Mouse (Mus musculus): ENCODE measurements at regions not wholly inside any gene's neighbourhood (a gene's known extent, or its start where the extent isn't known, plus 50 kb on each side); places are given as distances from the start of the nearest gene placed in this dataset.

DNA sequence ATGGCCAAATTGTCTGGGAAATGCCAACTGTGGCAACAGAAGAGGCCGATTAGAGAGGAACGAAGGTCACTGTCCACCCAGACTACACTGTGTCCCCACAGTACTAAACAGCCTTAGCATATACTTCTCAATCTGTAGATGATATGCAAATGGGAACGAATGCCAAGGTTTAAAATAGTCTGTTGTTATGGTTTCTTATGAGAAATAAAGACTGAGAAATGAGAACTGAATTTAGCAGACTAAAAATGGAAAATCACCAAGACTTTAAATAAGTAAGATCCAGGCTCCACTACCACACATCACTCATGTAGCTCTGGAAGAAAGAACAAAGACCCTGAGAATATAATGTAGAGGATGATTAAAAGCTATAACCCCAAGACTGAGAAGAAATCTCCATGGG lies 121.7 kb upstream of the Gcfc2 start:
- Histone ChIP-seq H3K27ac (ENCODE audit: low read depth, low read length) (no peak overlapping the region), H3K36me3 (ENCODE audit: control insufficient read depth, insufficient read depth, low read length) (no peaks in the 10 kb centered on the region), H3K4me3 (ENCODE audit: low read depth, low read length) (no peak overlapping the region), H3K27me3 (ENCODE audit: control insufficient read depth, insufficient read depth, low read length) (no peaks in the 10 kb centered on the region), H3K4me1 (replicated peaks; ENCODE audit: control insufficient read depth, insufficient read depth, low read length) (no peaks in the 10 kb centered on the region), H3K4me2 (replicated peaks; ENCODE audit: low read depth, low read length) (no peak overlapping the region), H3K9me3 (ENCODE audit: control insufficient read depth, low read length) (no peaks in the 10 kb centered on the region), H3K9ac (ENCODE audit: low read depth, low read length) (no peak overlapping the region)
- 85% methylated on average over 3 of the region's 3 CpGs for WGBS
- DNase-seq (ENCODE audit: low spot score) (no peak), ATAC-seq (ENCODE audit: low FRiP score) (no peak)

DNA sequence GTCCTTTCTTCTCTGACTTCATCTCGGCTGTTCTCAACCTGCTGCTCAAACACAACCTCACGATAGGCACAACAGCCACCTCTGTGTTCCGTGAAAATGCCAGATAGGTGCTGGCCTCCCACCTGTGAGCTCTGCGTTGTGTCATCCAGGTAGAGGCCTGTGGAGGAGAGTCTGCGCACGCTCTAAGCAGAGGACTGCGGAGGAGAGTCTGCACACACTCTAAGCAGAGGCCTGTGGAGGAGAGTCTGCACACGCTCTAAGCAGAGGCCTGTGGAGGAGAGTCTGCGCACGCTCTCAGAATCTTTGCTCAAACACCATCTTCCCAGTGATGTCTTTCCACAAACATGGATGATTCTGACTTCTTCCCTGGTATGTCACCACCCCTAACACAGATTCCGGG lies 117.5 kb upstream of the Gcfc2 start:
- no peak overlapping the region for H3K4me3 ChIP-seq (ENCODE audit: low read depth, low read length)
- ATAC-seq (ENCODE audit: low FRiP score) (peak; percentile 53; the same call in 1 of the 2 replicates), DNase-seq (ENCODE audit: low spot score) (no peak)
- no peaks in the 10 kb centered on the region for H3K36me3 ChIP-seq (ENCODE audit: control insufficient read depth, insufficient read depth, low read length)
- no peak overlapping the region for H3K4me2 ChIP-seq (replicated peaks; ENCODE audit: low read depth, low read length)
- no peak overlapping the region for H3K27ac ChIP-seq (ENCODE audit: low read depth, low read length)
- WGBS = 88% methylated on average over 11 of the region's 11 CpGs
- no peaks in the 10 kb centered on the region for H3K4me1 ChIP-seq (replicated peaks; ENCODE audit: control insufficient read depth, insufficient read depth, low read length)
- H3K9ac ChIP-seq (ENCODE audit: low read depth, low read length) = no peak overlapping the region
- H3K27me3 ChIP-seq (ENCODE audit: control insufficient read depth, insufficient read depth, low read length) = no peaks in the 10 kb centered on the region
- no peaks in the 10 kb centered on the region for H3K9me3 ChIP-seq (ENCODE audit: control insufficient read depth, low read length)

DNA sequence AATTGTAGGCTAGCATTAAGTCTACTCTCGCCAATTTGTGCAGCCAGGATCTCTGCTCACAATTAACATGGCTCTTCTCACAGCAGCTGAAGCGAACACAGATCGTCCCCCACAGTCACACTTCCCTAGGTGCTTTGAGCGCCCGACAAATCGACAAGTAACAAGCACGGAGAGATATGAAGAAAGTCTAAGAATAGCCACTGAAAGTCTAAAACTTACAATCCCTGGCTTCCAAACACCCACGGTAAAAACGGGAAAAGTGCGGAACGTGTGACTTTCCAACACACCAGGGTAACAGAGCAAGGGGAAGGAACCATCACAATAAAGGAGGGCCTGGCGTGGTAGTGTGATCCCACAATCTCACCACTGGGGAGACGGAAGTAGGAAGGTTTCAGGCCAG lies 114.8 kb upstream of the Gcfc2 start:
- 92% methylated on average over 13 of the region's 13 CpGs for WGBS
- Histone ChIP-seq H3K27me3 (ENCODE audit: control insufficient read depth, insufficient read depth, low read length) (no peaks in the 10 kb centered on the region), H3K4me2 (replicated peaks; ENCODE audit: low read depth, low read length) (no peak overlapping the region), H3K4me3 (ENCODE audit: low read depth, low read length) (no peak overlapping the region), H3K27ac (ENCODE audit: low read depth, low read length) (no peak overlapping the region), H3K9ac (ENCODE audit: low read depth, low read length) (no peak overlapping the region), H3K36me3 (ENCODE audit: control insufficient read depth, insufficient read depth, low read length) (no peaks in the 10 kb centered on the region), H3K4me1 (replicated peaks; ENCODE audit: control insufficient read depth, insufficient read depth, low read length) (no peaks in the 10 kb centered on the region), H3K9me3 (ENCODE audit: control insufficient read depth, low read length) (no peaks in the 10 kb centered on the region)
- ATAC-seq (ENCODE audit: low FRiP score) (no peak), DNase-seq (ENCODE audit: low spot score) (no peak)

DNA sequence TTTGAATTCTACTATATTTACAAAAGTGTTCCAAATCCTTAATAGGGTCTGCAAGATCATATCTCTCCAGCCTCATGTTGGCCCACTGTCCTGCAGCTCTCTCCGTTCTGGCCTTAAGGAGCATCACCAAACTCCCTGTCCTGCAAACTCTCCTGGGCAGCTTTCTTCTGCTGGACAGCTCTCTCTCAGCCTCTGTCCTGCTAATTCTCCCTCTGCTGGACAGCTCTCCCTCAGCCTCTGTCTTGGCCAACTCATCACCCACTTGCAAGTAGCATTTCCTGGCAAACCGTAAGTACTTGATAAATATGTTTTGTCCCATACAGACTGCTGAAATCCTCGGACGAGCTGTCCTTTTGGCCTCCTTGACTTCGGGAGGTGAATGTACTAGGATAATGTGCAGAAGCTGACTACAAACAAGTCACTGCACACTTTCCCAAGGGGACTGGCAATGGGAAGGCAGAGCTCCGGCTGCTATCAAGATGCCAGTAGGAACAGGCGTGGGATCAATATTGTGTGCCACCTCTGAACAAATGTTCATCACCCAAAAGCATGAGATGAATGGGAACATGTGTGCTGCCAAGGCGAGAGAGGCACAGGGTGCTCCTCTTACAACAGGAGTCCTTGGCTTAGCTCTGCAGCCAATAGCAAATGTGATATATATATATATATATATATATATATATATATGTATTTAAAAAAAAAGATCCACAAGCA lies 108.1 kb upstream of the Gcfc2 start:
- Histone ChIP-seq H3K9me3 (ENCODE audit: control insufficient read depth, low read length) (no peaks in the 10 kb centered on the region), H3K27me3 (ENCODE audit: control insufficient read depth, insufficient read depth, low read length) (no peaks in the 10 kb centered on the region), H3K4me1 (replicated peaks; ENCODE audit: control insufficient read depth, insufficient read depth, low read length) (no peaks in the 10 kb centered on the region), H3K4me3 (ENCODE audit: low read depth, low read length) (no peak overlapping the region), H3K36me3 (ENCODE audit: control insufficient read depth, insufficient read depth, low read length) (no peaks in the 10 kb centered on the region), H3K9ac (ENCODE audit: low read depth, low read length) (no peak overlapping the region), H3K27ac (ENCODE audit: low read depth, low read length) (no peak overlapping the region), H3K4me2 (replicated peaks; ENCODE audit: low read depth, low read length) (no peak overlapping the region)
- DNase-seq (ENCODE audit: low spot score) (no peak), ATAC-seq (ENCODE audit: low FRiP score) (no peak)
- 88% methylated on average over 8 of the region's 8 CpGs for WGBS

DNA sequence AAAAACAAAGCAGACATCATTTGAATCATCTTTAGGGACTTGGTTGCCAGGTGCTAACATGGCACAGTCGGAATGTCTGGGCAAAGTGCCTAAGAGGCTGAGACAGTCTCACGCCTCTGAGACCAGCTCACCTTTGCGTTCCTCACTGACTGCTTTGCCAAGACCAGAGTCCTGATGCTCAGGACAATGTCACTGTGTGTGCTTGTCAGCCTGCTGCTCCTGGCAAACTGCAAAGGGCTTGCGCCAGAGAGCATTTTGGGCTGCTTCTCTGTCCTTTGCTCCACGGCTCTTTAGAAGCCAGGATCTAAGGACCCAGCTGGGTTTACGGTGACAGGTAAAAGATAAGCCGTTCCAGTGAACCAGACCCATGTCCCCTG lies 107.5 kb upstream of the Gcfc2 start:
- Histone ChIP-seq H3K9ac (ENCODE audit: low read depth, low read length) (no peak overlapping the region), H3K9me3 (ENCODE audit: control insufficient read depth, low read length) (no peaks in the 10 kb centered on the region), H3K4me1 (replicated peaks; ENCODE audit: control insufficient read depth, insufficient read depth, low read length) (no peaks in the 10 kb centered on the region), H3K27ac (ENCODE audit: low read depth, low read length) (no peak overlapping the region), H3K4me3 (ENCODE audit: low read depth, low read length) (no peak overlapping the region), H3K4me2 (replicated peaks; ENCODE audit: low read depth, low read length) (no peak overlapping the region), H3K27me3 (ENCODE audit: control insufficient read depth, insufficient read depth, low read length) (no peaks in the 10 kb centered on the region), H3K36me3 (ENCODE audit: control insufficient read depth, insufficient read depth, low read length) (no peaks in the 10 kb centered on the region)
- no peak for ATAC-seq (ENCODE audit: low FRiP score)
- WGBS = 87% methylated on average over 7 of the region's 7 CpGs
- no peak for DNase-seq (ENCODE audit: low spot score)

DNA sequence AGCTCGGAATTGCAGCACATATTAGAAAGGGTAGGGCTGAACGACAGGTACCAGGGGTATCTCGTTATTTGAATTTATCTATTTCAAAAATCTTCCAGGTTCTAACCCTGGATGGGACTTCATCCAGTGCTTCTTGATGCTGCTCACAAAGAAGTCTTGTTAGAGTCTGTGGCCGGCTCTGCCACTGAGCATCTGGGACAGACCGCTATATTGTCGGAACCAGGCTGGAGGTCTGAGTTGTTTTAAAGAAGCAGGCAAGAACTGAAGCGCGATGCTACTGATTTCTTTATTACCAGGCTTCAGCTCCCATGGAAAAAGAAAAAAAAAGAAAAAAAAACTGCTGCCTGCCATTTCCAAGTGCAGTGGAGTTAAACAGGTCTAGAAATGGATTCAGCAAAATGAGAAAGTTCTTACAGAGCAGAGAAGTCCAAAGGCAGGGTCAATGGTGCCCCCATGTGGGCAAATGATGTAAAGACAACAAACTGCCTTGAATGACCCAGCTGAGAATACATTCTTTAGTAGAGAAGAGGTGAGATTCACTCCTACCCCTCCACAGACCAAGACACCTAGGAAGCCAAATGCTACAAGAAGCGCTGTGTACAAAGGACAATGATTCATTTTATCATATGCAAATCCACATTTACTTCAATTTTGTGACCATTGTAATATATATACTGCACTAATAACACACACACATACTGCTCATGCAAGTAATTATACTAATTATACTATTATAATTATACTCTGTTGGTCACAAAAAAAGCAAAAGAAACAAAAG lies 106.2 kb upstream of the Gcfc2 start:
- WGBS = 72% methylated on average over 9 of the region's 9 CpGs
- no peaks in the 10 kb centered on the region for H3K4me1 ChIP-seq (replicated peaks; ENCODE audit: control insufficient read depth, insufficient read depth, low read length)
- no peak overlapping the region for H3K4me3 ChIP-seq (ENCODE audit: low read depth, low read length)
- DNase-seq (ENCODE audit: low spot score) (peak; percentile 83), ATAC-seq (ENCODE audit: low FRiP score) (peak; percentile 69)
- H3K4me2 ChIP-seq (replicated peaks; ENCODE audit: low read depth, low read length) = no peak overlapping the region
- H3K9me3 ChIP-seq (ENCODE audit: control insufficient read depth, low read length) = no peaks in the 10 kb centered on the region
- no peaks in the 10 kb centered on the region for H3K27me3 ChIP-seq (ENCODE audit: control insufficient read depth, insufficient read depth, low read length)
- no peak overlapping the region for H3K27ac ChIP-seq (ENCODE audit: low read depth, low read length)
- H3K9ac ChIP-seq (ENCODE audit: low read depth, low read length) = no peak overlapping the region
- no peaks in the 10 kb centered on the region for H3K36me3 ChIP-seq (ENCODE audit: control insufficient read depth, insufficient read depth, low read length)

DNA sequence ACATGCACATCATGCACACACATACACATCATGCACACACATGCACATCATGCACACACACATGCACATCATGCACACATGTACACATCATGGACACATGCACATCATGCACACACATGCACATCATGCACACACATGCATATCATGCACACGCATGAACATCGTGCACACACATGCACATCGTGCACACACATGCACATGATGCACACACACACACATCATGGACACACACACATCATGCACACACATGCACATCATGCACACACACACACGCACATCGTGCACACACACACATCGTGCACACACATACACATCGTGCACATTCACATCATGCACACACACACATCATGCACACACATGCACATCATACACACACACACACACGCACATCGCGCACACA lies 104.9 kb upstream of the Gcfc2 start:
- H3K9ac ChIP-seq (ENCODE audit: low read depth, low read length) = no peak overlapping the region
- DNase-seq (ENCODE audit: low spot score) = no peak
- H3K27me3 ChIP-seq (ENCODE audit: control insufficient read depth, insufficient read depth, low read length) = no peaks in the 10 kb centered on the region
- H3K4me1 ChIP-seq (replicated peaks; ENCODE audit: control insufficient read depth, insufficient read depth, low read length) = no peaks in the 10 kb centered on the region
- 98% methylated on average over 10 of the region's 10 CpGs for WGBS
- no peaks in the 10 kb centered on the region for H3K36me3 ChIP-seq (ENCODE audit: control insufficient read depth, insufficient read depth, low read length)
- H3K4me2 ChIP-seq (replicated peaks; ENCODE audit: low read depth, low read length) = no peak overlapping the region
- H3K4me3 ChIP-seq (ENCODE audit: low read depth, low read length) = no peak overlapping the region
- H3K9me3 ChIP-seq (ENCODE audit: control insufficient read depth, low read length) = no peaks in the 10 kb centered on the region
- no peak overlapping the region for H3K27ac ChIP-seq (ENCODE audit: low read depth, low read length)
- no peak for ATAC-seq (ENCODE audit: low FRiP score)

DNA sequence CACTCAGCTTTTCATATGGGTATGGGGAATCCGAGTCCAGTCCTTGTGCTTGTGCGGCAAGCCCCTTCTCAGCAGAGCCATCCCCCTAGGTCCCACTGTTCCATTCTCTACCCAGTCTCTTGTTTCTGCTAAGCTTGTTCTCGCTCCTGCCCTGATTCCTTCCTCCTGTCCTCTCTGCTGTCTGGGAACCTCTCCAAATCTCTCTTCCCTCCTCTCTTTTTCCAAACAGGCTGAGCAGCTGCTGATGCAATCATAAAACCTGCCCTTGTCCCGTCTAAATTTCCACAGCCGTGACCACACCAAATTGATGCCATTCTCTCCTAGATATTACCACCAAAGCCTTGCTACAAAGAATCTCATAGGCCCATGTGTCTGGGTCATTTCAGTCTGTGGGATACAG lies 103.4 kb upstream of the Gcfc2 start:
- DNase-seq (ENCODE audit: low spot score) = no peak
- H3K27me3 ChIP-seq (ENCODE audit: control insufficient read depth, insufficient read depth, low read length) = no peaks in the 10 kb centered on the region
- ATAC-seq (ENCODE audit: low FRiP score) = no peak
- WGBS = 83% methylated on average over 5 of the region's 5 CpGs
- no peak overlapping the region for H3K4me2 ChIP-seq (replicated peaks; ENCODE audit: low read depth, low read length)
- H3K4me3 ChIP-seq (ENCODE audit: low read depth, low read length) = no peak overlapping the region
- no peaks in the 10 kb centered on the region for H3K9me3 ChIP-seq (ENCODE audit: control insufficient read depth, low read length)
- H3K27ac ChIP-seq (ENCODE audit: low read depth, low read length) = no peak overlapping the region
- no peak overlapping the region for H3K9ac ChIP-seq (ENCODE audit: low read depth, low read length)
- no peaks in the 10 kb centered on the region for H3K36me3 ChIP-seq (ENCODE audit: control insufficient read depth, insufficient read depth, low read length)
- no peaks in the 10 kb centered on the region for H3K4me1 ChIP-seq (replicated peaks; ENCODE audit: control insufficient read depth, insufficient read depth, low read length)

Measured in hindbrain, embryonic 11.5 days (tissue).